Mouse (Mus musculus): ENCODE measurements around the gene Cd70.

DNA sequence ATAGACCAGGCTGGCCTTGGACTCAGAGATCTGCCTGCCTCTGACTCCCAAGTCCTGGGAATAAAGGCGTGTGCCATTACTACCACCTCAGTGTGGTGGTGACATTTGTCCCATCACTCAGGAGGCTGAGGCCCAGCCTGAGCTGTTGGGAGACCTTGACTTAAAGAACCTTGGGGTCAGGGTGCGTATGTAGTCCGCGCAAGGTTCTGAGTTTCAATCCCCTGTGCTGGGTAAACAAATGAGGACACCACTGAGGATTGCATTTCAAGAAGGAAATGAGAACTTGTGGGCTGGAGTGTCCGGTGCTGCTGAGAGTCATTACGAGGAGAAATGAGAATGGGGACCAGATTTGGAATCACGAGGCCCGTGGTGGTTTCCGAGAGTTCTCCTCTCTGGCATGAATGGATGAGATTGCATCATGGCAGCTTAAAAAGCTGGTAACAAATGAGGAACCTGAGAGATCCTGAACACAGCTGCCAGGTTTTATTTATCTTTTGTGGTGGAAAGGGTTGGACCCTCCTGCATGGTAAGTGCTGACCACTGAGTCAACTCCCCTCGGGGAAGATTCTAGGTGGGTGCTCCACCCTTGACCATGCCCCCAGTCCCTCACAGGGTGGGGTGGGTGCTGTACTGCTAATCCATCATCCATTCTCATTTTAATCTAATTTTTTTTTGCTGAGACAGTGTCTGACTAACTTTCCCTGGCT is 36.7 kb downstream of the Cd70 start:
- TF ChIP-seq POLR2A (IDR thresholded peaks at IDR 0.05; ENCODE audit: low read depth, low read length) = no peak
- no peak for TF ChIP-seq CTCF (IDR thresholded peaks at IDR 0.05; ENCODE audit: borderline replicate concordance, insufficient read depth, low read length)
